Mouse (Mus musculus) MEL (cell line): ENCODE results near the gene Egflam. TPM values are rescaled to one million over a fixed set of nuclear protein-coding genes. Genes with fewer than 3 reads are reported as not detected.

ENCODE experiments used
- DNase-seq: peaks from one replicate; pipeline ENCODE4 v3.0.0; 2011; ENCODE audit warnings: low read depth, low spot score
- H3K27ac ChIP-seq: 2 replicates; pipeline ENCODE4 v1.5.1; 2012; ENCODE audit warnings: low read depth, mild to moderate bottlenecking, control low read depth, low read length, moderate library complexity; ENCODE audit not compliant: control insufficient read depth
- H3K27me3 ChIP-seq, 2 experiments: fragments of 150-350 bp in 1 of 2; sonication (generic) in 1 of 2; 2 replicates each; pipeline ENCODE4 v1.6.1; 2012; ENCODE audit warnings: low read length in 2 of 2, mild to moderate bottlenecking in 2 of 2, improper control_type of control experiment in 1 of 2, moderate library complexity in 1 of 2; ENCODE audit not compliant: insufficient read depth in 2 of 2, control insufficient read depth in 1 of 2
- H3K36me3 ChIP-seq, 2 experiments: 2 replicates each; pipeline ENCODE4 v1.6.1; 2012 to 2014; ENCODE audit warnings: low read length in 2 of 2, improper control_type of control experiment in 1 of 2, inconsistent platforms in 1 of 2, mild to moderate bottlenecking in 1 of 2; ENCODE audit not compliant: insufficient read depth in 2 of 2, control insufficient read depth in 1 of 2
- H3K4me1 ChIP-seq, 2 experiments: fragments of 150-350 bp in 1 of 2; sonication (generic) in 1 of 2; 2 replicates each; pipeline ENCODE4 v1.6.1; 2012; ENCODE audit warnings: low read length in 2 of 2, improper control_type of control experiment in 1 of 2, mild to moderate bottlenecking in 1 of 2; ENCODE audit not compliant: insufficient read depth in 2 of 2, control insufficient read depth in 1 of 2
- H3K4me3 ChIP-seq, 2 experiments: fragments of 150-350 bp in 1 of 2; sonication (generic) in 1 of 2; 2 replicates each; pipeline ENCODE4 v1.5.1; 2012; ENCODE audit warnings: low read depth in 2 of 2, low read length in 2 of 2, mild to moderate bottlenecking in 2 of 2, moderate library complexity in 2 of 2, control low read depth in 1 of 2, improper control_type of control experiment in 1 of 2; ENCODE audit not compliant: control insufficient read depth in 1 of 2, insufficient read depth in 1 of 2
- H3K79me2 ChIP-seq: 2 replicates; pipeline ENCODE4 v1.6.1; 2012; ENCODE audit warnings: mild to moderate bottlenecking, low read length, moderate library complexity; ENCODE audit not compliant: control insufficient read depth, poor library complexity, insufficient read depth
- H3K9ac ChIP-seq: 2 replicates; pipeline ENCODE4 v1.6.1; 2012; ENCODE audit warnings: low read depth, mild to moderate bottlenecking, control low read depth, low read length, moderate library complexity; ENCODE audit not compliant: control insufficient read depth, poor library complexity, severe bottlenecking
- H3K9me3 ChIP-seq: fragments of 150-350 bp; sonication (generic); replicated peaks from 2 replicates; pipeline ENCODE4 v1.6.1; 2012; ENCODE audit warnings: mild to moderate bottlenecking, low read length, improper control_type of control experiment, moderate library complexity; ENCODE audit not compliant: insufficient read depth
- CHD1 ChIP-seq: IDR thresholded peaks from 2 replicates; pipeline ENCODE4 v1.6.1; 2012; ENCODE audit warnings: low read depth, mild to moderate bottlenecking, inconsistent platforms, low read length, improper control_type of control experiment
- CHD2 ChIP-seq: IDR thresholded peaks from 2 replicates; pipeline ENCODE4 v1.6.1; 2011; ENCODE audit warnings: low read length, improper control_type of control experiment
- CTCF ChIP-seq, 3 experiments: IDR thresholded peaks in 2 of 3; conservative IDR thresholded peaks in 1 of 3; 2 replicates each; pipeline ENCODE4 v1.5.1; 2011 to 2012; ENCODE audit warnings: low read length in 3 of 3, low read depth in 2 of 3, mild to moderate bottlenecking in 2 of 3, improper control_type of control experiment in 1 of 3, inconsistent platforms in 1 of 3, mixed read lengths in 1 of 3, moderate library complexity in 1 of 3; ENCODE audit not compliant: control insufficient read depth in 1 of 3, insufficient read depth in 1 of 3, poor library complexity in 1 of 3, severe bottlenecking in 1 of 3
- E2F4 ChIP-seq: IDR thresholded peaks from 2 replicates; pipeline ENCODE4 v1.6.1; 2011; ENCODE audit warnings: low read depth, low read length, improper control_type of control experiment, borderline replicate concordance
- EP300 ChIP-seq, 2 experiments: IDR thresholded peaks; 2 replicates each; pipeline ENCODE4 v1.6.1; 2011; ENCODE audit warnings: improper control_type of control experiment in 2 of 2, low read length in 2 of 2, low read depth in 1 of 2, mild to moderate bottlenecking in 1 of 2
- GABPA ChIP-seq: IDR thresholded peaks from 2 replicates; pipeline ENCODE4 v1.6.1; 2012; ENCODE audit warnings: low read depth, mild to moderate bottlenecking, inconsistent platforms, low read length, improper control_type of control experiment, moderate library complexity
- GATA1 ChIP-seq: IDR thresholded peaks from 2 replicates; pipeline ENCODE4 v1.6.1; 2011; ENCODE audit warnings: low read depth, low read length, improper control_type of control experiment
- JUND ChIP-seq: IDR thresholded peaks from 2 replicates; pipeline ENCODE4 v1.6.1; 2011; ENCODE audit warnings: low read depth, mild to moderate bottlenecking, improper control_type of control experiment, low read length
- KAT2A ChIP-seq: conservative IDR thresholded peaks from 2 replicates; pipeline ENCODE4 v1.6.1; 2012; ENCODE audit warnings: low read depth, low read length, improper control_type of control experiment, inconsistent platforms
- MAX ChIP-seq: IDR thresholded peaks from 2 replicates; pipeline ENCODE4 v1.6.1; 2011; ENCODE audit warnings: low read length, improper control_type of control experiment
- MYB ChIP-seq: IDR thresholded peaks from 2 replicates; pipeline ENCODE4 v1.6.1; 2011; ENCODE audit warnings: mild to moderate bottlenecking, low read depth, low read length, improper control_type of control experiment
- MYC ChIP-seq: IDR thresholded peaks from 2 replicates; pipeline ENCODE4 v1.6.1; 2011; ENCODE audit warnings: low read depth, mild to moderate bottlenecking, low read length, improper control_type of control experiment, moderate library complexity
- NELFE ChIP-seq: IDR thresholded peaks from 2 replicates; pipeline ENCODE4 v1.6.1; 2011; ENCODE audit warnings: low read depth, low read length, improper control_type of control experiment
- NRF1 ChIP-seq: IDR thresholded peaks from 2 replicates; pipeline ENCODE4 v1.6.1; 2014; ENCODE audit warnings: low read depth, mild to moderate bottlenecking, inconsistent platforms, low read length, improper control_type of control experiment, moderate library complexity; ENCODE audit not compliant: poor library complexity, insufficient read depth, severe bottlenecking
- POLR2A ChIP-seq, 2 experiments: IDR thresholded peaks; 2 replicates each; pipeline ENCODE4 v1.6.1; 2011 to 2012; ENCODE audit warnings: low read length in 2 of 2, mild to moderate bottlenecking in 2 of 2, control low read depth in 1 of 2, improper control_type of control experiment in 1 of 2, low read depth in 1 of 2, moderate library complexity in 1 of 2; ENCODE audit not compliant: control insufficient read depth in 1 of 2, insufficient read depth in 1 of 2, poor library complexity in 1 of 2
- SIN3A ChIP-seq: IDR thresholded peaks from 2 replicates; pipeline ENCODE4 v1.6.1; 2012; ENCODE audit warnings: low read length, improper control_type of control experiment, inconsistent platforms
- TAL1 ChIP-seq: IDR thresholded peaks from 2 replicates; pipeline ENCODE4 v1.6.1; 2012; ENCODE audit warnings: mild to moderate bottlenecking, inconsistent platforms, low read length, moderate library complexity, mixed read lengths
- TBP ChIP-seq: IDR thresholded peaks from 2 replicates; pipeline ENCODE4 v1.8.0; 2011; ENCODE audit warnings: low read depth, low read length, improper control_type of control experiment
- UBTF ChIP-seq: IDR thresholded peaks from 2 replicates; pipeline ENCODE4 v1.6.1; 2012; ENCODE audit warnings: low read depth, mild to moderate bottlenecking, inconsistent platforms, low read length, improper control_type of control experiment, moderate library complexity, borderline replicate concordance; ENCODE audit not compliant: insufficient read depth
- ZC3H11A ChIP-seq: IDR thresholded peaks from 2 replicates; pipeline ENCODE4 v1.6.1; 2012; ENCODE audit warnings: low read depth, mild to moderate bottlenecking, inconsistent platforms, low read length, improper control_type of control experiment
- polyA plus RNA-seq, 2 experiments: library from polyadenylated mRNA; stranded (reverse) in 1 of 2; unstranded in 1 of 2; fragments of >175 nt in 1 of 2; fragments of >200 nt in 1 of 2; gene quantifications; 2 replicates each; pipeline versions ENCODE4 v1.2.1 to v1.2.4; 2012; ENCODE audit warnings: low replicate concordance in 2 of 2, low read depth in 1 of 2; ENCODE audit not compliant: insufficient read length in 2 of 2, insufficient read depth in 1 of 2, missing spikeins in 1 of 2
- total RNA-seq: library from RNA; depleted of rRNA; stranded (reverse); fragments of 300-350 nt; gene quantifications from 2 replicates; pipeline ENCODE4 v1.2.3, GENCODE M21; 2012

Egflam gene
- total and polyA plus RNA-seq, 3 experiments = not detected

GRCm38 (mm10) chr15:7334517-7335298 lies 63.5 kb downstream of the Egflam start:
- H3K4me1 ChIP-seq = no peaks in the 10 kb centered on the region
- DNase-seq = no peak
- no peaks in the 10 kb centered on the region for H3K79me2 ChIP-seq
- no peak overlapping the region for H3K4me3 ChIP-seq
- no peak overlapping the region for H3K27ac ChIP-seq
- no peaks in the 10 kb centered on the region for H3K27me3 ChIP-seq
- H3K9me3 ChIP-seq = no peaks in the 10 kb centered on the region
- H3K9ac ChIP-seq = no peak overlapping the region
- TF ChIP-seq NRF1 (no peak), KAT2A (no peak), MYC (no peak), GATA1 (no peak), GABPA (no peak), CHD1 (no peak), CHD2 (no peak), ZC3H11A (no peak), TBP (no peak), MAX (no peak), TAL1 (no peak), CTCF (IDR thresholded peaks at IDR 0.05 in 2 of 3, conservative IDR thresholded peaks at IDR 0.05 in 1 of 3; ENCODE audit: control insufficient read depth in 1 of 3, insufficient read depth in 1 of 3, low read depth in 2 of 3, low read length in 3 of 3, poor library complexity in 1 of 3, severe bottlenecking in 1 of 3) (no peak), NELFE (no peak), E2F4 (no peak)
- TF ChIP-seq, all 39 proteins: peak for 0
- no peaks in the 10 kb centered on the region for H3K36me3 ChIP-seq

- no peaks in the 10 kb centered on the region for H3K36me3 ChIP-seq
- no peaks in the 10 kb centered on the region for H3K27me3 ChIP-seq
- H3K9me3 ChIP-seq = no peaks in the 10 kb centered on the region
- no peaks in the 10 kb centered on the region for H3K79me2 ChIP-seq
- no peak overlapping the region for H3K9ac ChIP-seq
- no peak overlapping the region for H3K4me3 ChIP-seq
- H3K4me1 ChIP-seq = no peaks in the 10 kb centered on the region
- no peak overlapping the region for H3K27ac ChIP-seq
- DNase-seq = no peak
- TF ChIP-seq UBTF = no peak
- TF ChIP-seq EP300 (IDR thresholded peaks at IDR 0.05; ENCODE audit: low read depth in 1 of 2, low read length in 2 of 2) = no peak
- no peak for TF ChIP-seq NRF1
- no peak for TF ChIP-seq MYB
- TF ChIP-seq SIN3A = no peak
- no peak for TF ChIP-seq JUND
- TF ChIP-seq POLR2A (IDR thresholded peaks at IDR 0.05; ENCODE audit: control insufficient read depth in 1 of 2, insufficient read depth in 1 of 2, low read depth in 1 of 2, low read length in 2 of 2, poor library complexity in 1 of 2) = no peak
- TF ChIP-seq, all 39 proteins: peak for 0
These were observed 65.3 kb downstream of the Egflam start for GRCm38 (mm10) chr15:7332875-7333274.
